ENCODE assay signal across 27 mouse cellular contexts in genomic region chr13:16032425-16032824, GRCm38 (mm10). TPM values are rescaled to one million over a fixed set of nuclear protein-coding genes. Genes with fewer than 3 reads are reported as not detected.
"Had no signal": no experiment of that assay in that cellular context is flagged by ENCODE, and none has a peak within 500 bp of the region (broad histone marks: within the 10 kb centered on the region; RNA-seq: fewer than 3 reads in every experiment).

No protein-coding gene starts in this region.

- H3K9me3 ChIP-seq: embryonic facial prominence, embryonic 10.5 days; embryonic facial prominence, embryonic 12.5 days; embryonic facial prominence, embryonic 13.5 days; embryonic facial prominence, embryonic 15.5 days; forebrain, embryonic 10.5 days; forebrain, embryonic 12.5 days; forebrain, embryonic 13.5 days; forebrain, embryonic 15.5 days had no signal

- H3K4me3 ChIP-seq: embryonic facial prominence, embryonic 10.5 days; embryonic facial prominence, embryonic 12.5 days; embryonic facial prominence, embryonic 13.5 days; embryonic facial prominence, embryonic 15.5 days; erythroblast, embryonic 14.5 days; forebrain, embryonic 10.5 days; forebrain, embryonic 12.5 days; forebrain, embryonic 13.5 days; forebrain, embryonic 15.5 days; gastrocnemius, adult 2 months; heart, adult 2 months had no signal

- H3K36me3 ChIP-seq: embryonic facial prominence, embryonic 10.5 days; embryonic facial prominence, embryonic 12.5 days; embryonic facial prominence, embryonic 13.5 days; embryonic facial prominence, embryonic 15.5 days; forebrain, embryonic 10.5 days; forebrain, embryonic 12.5 days; forebrain, embryonic 15.5 days had no signal

- H3K4me1 ChIP-seq: embryonic facial prominence, embryonic 10.5 days; embryonic facial prominence, embryonic 12.5 days; embryonic facial prominence, embryonic 13.5 days; embryonic facial prominence, embryonic 15.5 days; forebrain, embryonic 15.5 days had no signal

- H3K27me3 ChIP-seq: embryonic facial prominence, embryonic 12.5 days; embryonic facial prominence, embryonic 13.5 days; embryonic facial prominence, embryonic 15.5 days; forebrain, embryonic 12.5 days; forebrain, embryonic 13.5 days; forebrain, embryonic 15.5 days had no signal

- ATAC-seq: forebrain, embryonic 13.5 days; forebrain, embryonic 14.5 days; forebrain, embryonic 15.5 days; forebrain, embryonic 16.5 days; forebrain, postnatal 0 days had no signal

- H3K4me2 ChIP-seq: embryonic facial prominence, embryonic 12.5 days; embryonic facial prominence, embryonic 13.5 days; embryonic facial prominence, embryonic 15.5 days; forebrain, embryonic 12.5 days; forebrain, embryonic 13.5 days; forebrain, embryonic 15.5 days had no signal

- DNase-seq: cerebellum, adult 8-10 months; cerebellum, adult 9-10 months; cerebellum, adult 9-11 months; cerebellum, postnatal 10 days; cerebellum, postnatal 14 days; cerebellum, postnatal 25 days; cerebellum, postnatal 36 days; embryo, embryonic 11 days; forebrain, postnatal 0 days; gastrocnemius, adult 2 months; gastrocnemius, postnatal 10 days; gastrocnemius, postnatal 14 days; gastrocnemius, postnatal 25 days; gastrocnemius, postnatal 36 days; heart, adult 18-20 months; heart, adult 2 months had no signal

- H3K9ac ChIP-seq: embryonic facial prominence, embryonic 12.5 days; embryonic facial prominence, embryonic 13.5 days; embryonic facial prominence, embryonic 15.5 days; forebrain, embryonic 12.5 days; forebrain, embryonic 13.5 days; forebrain, embryonic 15.5 days; forebrain, postnatal 0 days had no signal

- H3K27ac ChIP-seq: embryonic facial prominence, embryonic 10.5 days; embryonic facial prominence, embryonic 12.5 days; embryonic facial prominence, embryonic 13.5 days; embryonic facial prominence, embryonic 15.5 days; forebrain, embryonic 10.5 days; forebrain, embryonic 12.5 days; forebrain, embryonic 13.5 days; forebrain, embryonic 15.5 days; gastrocnemius, adult 2 months; heart, adult 2 months had no signal

RNA-seq across cellular contexts. Expression of gene Inhba, which starts 20.8 kb away (rescaled TPM):
- polyA plus RNA-seq: erythroblast, embryonic 14.5 days had no signal
